8 mouse cellular contexts compared by ENCODE assay signal in the genomic region with DNA sequence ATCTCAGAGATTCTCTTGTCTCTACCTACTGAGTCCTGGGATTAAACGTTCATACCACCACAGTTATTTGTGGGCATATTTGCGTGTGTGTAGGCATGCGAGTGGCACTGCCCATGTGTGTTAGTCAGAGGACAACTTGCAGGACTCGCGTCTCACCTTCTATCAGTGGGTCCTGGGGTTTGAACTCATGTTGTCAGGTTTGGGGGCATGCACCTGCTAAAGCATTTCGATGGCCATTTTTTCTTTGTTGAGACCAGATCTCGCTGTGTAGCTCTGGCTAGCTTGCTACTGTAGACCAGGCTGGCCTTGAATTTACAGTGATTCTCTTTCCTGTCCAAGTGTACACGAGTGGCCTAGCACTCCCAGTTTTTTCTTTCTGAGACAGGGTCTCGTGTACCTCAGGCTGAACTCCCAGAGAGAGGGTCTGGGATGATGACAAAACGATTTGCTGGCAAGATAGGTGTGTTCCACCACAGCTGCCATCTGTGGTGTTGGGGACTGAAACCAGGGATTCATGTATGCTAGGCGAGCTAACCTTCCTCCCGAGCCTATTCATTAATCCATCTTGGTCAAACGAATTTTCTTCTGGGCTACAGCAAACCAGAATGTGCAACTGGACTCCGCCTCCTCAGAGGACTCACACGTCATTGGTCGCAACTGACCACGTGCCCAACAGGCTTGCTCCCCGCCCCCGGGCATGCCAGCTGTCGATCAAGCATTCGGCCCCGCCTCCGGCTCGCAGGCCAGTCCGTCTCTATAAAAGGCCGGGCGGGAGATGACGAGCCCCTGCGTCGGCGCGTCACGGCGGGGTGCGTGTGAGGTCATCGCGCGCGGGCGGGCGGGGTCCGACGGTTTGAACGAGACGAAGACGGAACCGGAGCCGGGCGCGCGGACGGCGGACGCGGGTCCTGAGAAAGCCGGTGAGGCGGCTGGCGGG. TPM values are rescaled to one million over a fixed set of nuclear protein-coding genes. Genes with fewer than 3 reads are reported as not detected.
DNase-seq lines count a peak whose midpoint lies in the region; ATAC-seq lines count a peak whose summit lies in the region.

A gene (plus strand): TSS at position 775 of the 937 bp plus-strand sequence.

- peak; percentile 97 for ATAC-seq in heart, embryonic 13.5 days (ENCODE audit: extremely low read depth, insufficient number of reproducible peaks, low FRiP score, low TSS enrichment)
- peak; percentile 96 for ATAC-seq in liver, embryonic 12.5 days
- peak; percentile 98 for ATAC-seq in stomach, embryonic 15.5 days (ENCODE audit: insufficient read depth, low FRiP score, low read depth)

- H3K9me3 ChIP-seq in heart, embryonic 13.5 days, result no peaks in the 10 kb centered on the region
- no peaks in the 10 kb centered on the region for H3K9me3 ChIP-seq in liver, embryonic 12.5 days (replicated peaks)
- H3K9me3 ChIP-seq in stomach, embryonic 15.5 days, result no peaks in the 10 kb centered on the region

- H3K27me3 ChIP-seq in heart, embryonic 13.5 days (replicated peaks), result no peaks in the 10 kb centered on the region
- H3K27me3 ChIP-seq in liver, embryonic 12.5 days (replicated peaks), result no peaks in the 10 kb centered on the region
- no peaks in the 10 kb centered on the region for H3K27me3 ChIP-seq in stomach, embryonic 15.5 days (replicated peaks)

- peak; percentile 100 for DNase-seq in CD4-positive, CD25-positive, alpha-beta regulatory T cell, adult 2 months (ENCODE audit: low read depth, low spot score)
- DNase-seq in fat pad, adult 2 months (ENCODE audit: extremely low read depth, low read depth, low spot score), result peak; percentile 71
- peak; percentile 100 for DNase-seq in kidney, postnatal 10 days
- peak; percentile 99 to 100 for DNase-seq in natural killer cell, adult 2 months (ENCODE audit: low spot score in 2 of 2)

- peak within 1 kb of the TSS; percentile 87 for H3K27ac ChIP-seq in brown adipose tissue, adult 24 weeks (replicated peaks; ENCODE audit: low read depth, low read length)
- H3K27ac ChIP-seq in heart, embryonic 13.5 days (replicated peaks), result peak within 1 kb of the TSS; percentile 95
- H3K27ac ChIP-seq in liver, embryonic 12.5 days, result peak within 1 kb of the TSS; percentile 93
- peak within 1 kb of the TSS; percentile 95 for H3K27ac ChIP-seq in stomach, embryonic 15.5 days

- H3K4me1 ChIP-seq in brown adipose tissue, adult 24 weeks (ENCODE audit: control insufficient read depth, insufficient read depth, insufficient read length, low read length), result peaks cover 7% of the 10 kb centered on the region
- H3K4me1 ChIP-seq in heart, embryonic 13.5 days, result peaks cover 43% of the 10 kb centered on the region
- peaks cover 55% of the 10 kb centered on the region for H3K4me1 ChIP-seq in liver, embryonic 12.5 days
- H3K4me1 ChIP-seq in stomach, embryonic 15.5 days, result peaks cover 14% of the 10 kb centered on the region; the same call in 1 of the 2 replicates

- H3K36me3 ChIP-seq in heart, embryonic 13.5 days, result peaks cover 3% of the 10 kb centered on the region
- H3K36me3 ChIP-seq in liver, embryonic 12.5 days, result peaks cover 15% of the 10 kb centered on the region
- no peaks in the 10 kb centered on the region for H3K36me3 ChIP-seq in stomach, embryonic 15.5 days

- peak within 1 kb of the TSS; percentile 93 for H3K4me3 ChIP-seq in brown adipose tissue, adult 24 weeks (ENCODE audit: insufficient read depth, low read depth, low read length)
- H3K4me3 ChIP-seq in heart, embryonic 13.5 days, result peak within 1 kb of the TSS; percentile 86
- H3K4me3 ChIP-seq in liver, embryonic 12.5 days, result peak within 1 kb of the TSS; percentile 85
- peak within 1 kb of the TSS; percentile 87 for H3K4me3 ChIP-seq in stomach, embryonic 15.5 days (replicated peaks)

- peak within 1 kb of the TSS; percentile 83 for H3K4me2 ChIP-seq in heart, embryonic 13.5 days
- peak within 1 kb of the TSS; percentile 84 for H3K4me2 ChIP-seq in liver, embryonic 12.5 days
- peak within 1 kb of the TSS; percentile 72 for H3K4me2 ChIP-seq in stomach, embryonic 15.5 days

- 9% methylated on average over 58 of the region's 58 CpGs for WGBS in heart, embryonic 13.5 days
- WGBS in liver, embryonic 12.5 days (ENCODE audit: insufficient replicate concordance), result 10% methylated on average over 56 of the region's 58 CpGs
- 11% methylated on average over 56 of the region's 58 CpGs for WGBS in stomach, embryonic 15.5 days

- H3K9ac ChIP-seq in heart, embryonic 13.5 days, result peak within 1 kb of the TSS; percentile 97
- peak within 1 kb of the TSS; percentile 94 for H3K9ac ChIP-seq in liver, embryonic 12.5 days
- peak within 1 kb of the TSS; percentile 90 for H3K9ac ChIP-seq in stomach, embryonic 15.5 days

RNA-seq across cellular contexts. Expression of the gene that starts here (rescaled TPM):
- polyA plus RNA-seq in brown adipose tissue, adult 24 weeks (2012; ENCODE audit: insufficient read depth, insufficient read length, missing spikeins), result 38.9 and 42.6 TPM in 2 replicates
- polyA plus RNA-seq in heart, embryonic 13.5 days (2015; fragmentation: Nextera tagmentation; extraction: Ambion mirVana), result 232 and 254 TPM in 2 replicates
- polyA plus RNA-seq in liver, embryonic 12.5 days (2016; fragmentation: Nextera tagmentation; extraction: Ambion mirVana), result 199 and 200 TPM in 2 replicates
- polyA plus RNA-seq in stomach, embryonic 15.5 days (2015; fragmentation: Nextera tagmentation; extraction: Ambion mirVana), result 225 and 238 TPM in 2 replicates

Comparison
In these comparisons a context has a peak if more than half of its experiments do, and no peak if none do; other contexts are left out.
1. Peak in every context shown above with its lines: DNase-seq, ATAC-seq, H3K4me3 ChIP-seq and H3K27ac ChIP-seq.